Mouse (Mus musculus): ENCODE measurements at regions not wholly inside any gene's neighbourhood (a gene's known extent, or its start where the extent isn't known, plus 50 kb on each side); places are given as distances from the start of the nearest gene placed in this dataset.

DNA sequence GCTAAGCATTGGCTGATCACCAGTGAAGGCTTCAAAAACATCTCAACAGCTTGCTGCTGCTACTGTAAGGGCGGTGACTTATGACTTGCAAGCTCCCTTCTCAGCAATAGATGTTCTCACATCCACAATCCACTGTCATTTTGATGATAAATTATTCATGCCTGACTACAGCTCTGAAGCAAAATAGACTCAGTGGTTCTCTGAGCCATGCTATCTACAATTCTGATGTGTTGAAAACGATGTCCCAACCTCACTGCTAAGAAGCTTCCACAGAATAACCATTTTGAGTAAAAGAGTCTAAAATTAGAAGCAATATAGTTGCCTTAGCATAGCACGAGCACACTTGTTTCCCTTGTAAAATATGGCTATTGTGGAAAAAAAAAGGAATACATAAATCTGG is 440.8 kb downstream of the Gm19965 start:
- DNase-seq = peak; percentile 0

DNA sequence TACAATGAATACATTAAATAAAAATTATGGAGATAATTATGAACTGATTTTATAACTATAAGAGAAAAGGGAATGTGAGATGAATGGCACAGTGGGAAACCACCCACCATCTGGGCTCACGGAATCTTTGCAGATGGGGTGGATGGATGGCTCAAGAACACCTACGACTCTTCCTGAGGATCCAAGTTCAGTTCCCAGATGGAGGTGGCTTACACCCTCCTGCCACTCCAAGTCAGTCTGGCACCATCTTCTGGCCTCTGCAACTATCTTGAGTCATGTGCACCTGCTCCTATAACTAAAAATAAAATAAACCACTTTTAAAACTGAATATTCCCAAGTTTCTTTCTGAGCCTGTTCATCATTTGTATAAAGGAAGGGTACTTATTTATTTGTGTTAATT is 445.6 kb downstream of the Gm19965 start:
- DNase-seq = no peak

DNA sequence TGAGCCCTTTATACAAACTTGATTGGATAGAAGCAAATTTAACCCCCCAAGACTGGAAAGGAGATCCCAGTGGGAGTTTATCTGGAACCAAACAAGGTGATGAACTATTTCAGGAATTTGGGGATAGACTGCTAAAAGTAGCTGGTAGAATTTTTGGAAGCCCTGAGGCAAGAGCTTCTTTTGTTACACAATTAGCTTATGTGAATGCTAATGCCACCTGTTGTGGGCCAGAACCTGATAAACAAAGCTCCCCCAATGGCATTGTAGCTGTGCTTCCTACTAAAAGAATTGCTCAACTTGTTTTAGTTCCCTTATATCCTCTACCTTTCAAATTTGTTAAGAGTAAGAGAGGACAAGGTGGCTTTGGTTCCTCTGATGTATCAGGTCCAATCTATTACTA is 406.2 kb upstream of the Gm28363 start:
- no peak for DNase-seq

- DNase-seq = no peak
Measured at GRCm38 (mm10) chr1:117299232-117299631, 397.7 kb upstream of the Gm28363 start.
